ENCODE assay signal across 9 mouse cellular contexts in genomic region chr5:148965089-148965591, GRCm38 (mm10). TPM values are rescaled to one million over a fixed set of nuclear protein-coding genes. Genes with fewer than 3 reads are reported as not detected.
DNase-seq lines count a peak whose midpoint lies in the region; ATAC-seq and TF ChIP-seq lines count a peak whose summit lies in the region.
"Had no signal": no experiment of that assay in that cellular context is flagged by ENCODE, and none has a peak within 500 bp of the region (broad histone marks: within the 10 kb centered on the region; RNA-seq: fewer than 3 reads in every experiment).

No protein-coding gene starts in this region.

- intact Hi-C loops in gastrocnemius, adult 2 months (cut with DNase I): no loop called here
- intact Hi-C loops in gastrocnemius, postnatal 14 days (cut with DNase I; ENCODE audit: low total_unique reads): no loop called here

- no peaks in the 10 kb centered on the region for H3K36me3 ChIP-seq in lung, embryonic 15.5 days
- H3K36me3 ChIP-seq in myocyte (ENCODE audit: control insufficient read depth, insufficient read depth): no peaks in the 10 kb centered on the region

- peak overlapping the region; percentile 10 for H3K9ac ChIP-seq in lung, embryonic 15.5 days

- H3K79me2 ChIP-seq in myocyte (ENCODE audit: control insufficient read depth, insufficient read depth): no peaks in the 10 kb centered on the region

- DNase-seq in gastrocnemius, adult 2 months: no peak
- no peak for DNase-seq in gastrocnemius, postnatal 14 days
- no peak for DNase-seq in lung, postnatal 14 days
- no peak for DNase-seq in urinary bladder, postnatal 10 days (ENCODE audit: low spot score)
- DNase-seq in ovary, postnatal 36 days (ENCODE audit: low spot score): no peak

- no peak overlapping the region for H3ac ChIP-seq in myocyte (ENCODE audit: control insufficient read depth, insufficient read length)

- peak overlapping the region; percentile 84 for H3K27ac ChIP-seq in gastrocnemius, adult 2 months
- H3K27ac ChIP-seq in lung, embryonic 15.5 days: peak overlapping the region; percentile 82
- peak overlapping the region; percentile 97 for H3K27ac ChIP-seq in embryonic fibroblast, embryonic 13.5 days (ENCODE audit: insufficient read depth, low read length)

- H3K9me3 ChIP-seq in lung, embryonic 15.5 days: no peaks in the 10 kb centered on the region

- H3K27me3 ChIP-seq in lung, embryonic 15.5 days: no peaks in the 10 kb centered on the region
- H3K27me3 ChIP-seq in myocyte (ENCODE audit: control insufficient read depth, insufficient read depth, insufficient read length): no peaks in the 10 kb centered on the region

- no peak; the same call in 1 of the 2 replicates for TF ChIP-seq POLR2A in embryonic fibroblast, embryonic 13.5 days (IDR thresholded peaks at IDR 0.05; ENCODE audit: low read depth, low read length)
- TF ChIP-seq POLR2A in myocyte (IDR thresholded peaks at IDR 0.05; ENCODE audit: insufficient read length, low read depth): no peak

- H3K4me3 ChIP-seq in gastrocnemius, adult 2 months: peak overlapping the region; percentile 51
- no peak overlapping the region for H3K4me3 ChIP-seq in lung, embryonic 15.5 days
- no peak overlapping the region for H3K4me3 ChIP-seq in embryonic fibroblast, embryonic 13.5 days (ENCODE audit: insufficient read depth, low read length)
- H3K4me3 ChIP-seq in myocyte: peak overlapping the region; percentile 1

- no peak for ATAC-seq in lung, embryonic 15.5 days (ENCODE audit: borderline replicate concordance, extremely low read depth, low FRiP score, low TSS enrichment)

- 32% methylated on average over 15 of the region's 15 CpGs for WGBS in lung, embryonic 15.5 days

- TF ChIP-seq CTCF in gastrocnemius, adult 2 months (IDR thresholded peaks at IDR 0.05): no peak
- TF ChIP-seq CTCF in embryonic fibroblast, embryonic 13.5 days (IDR thresholded peaks at IDR 0.05; ENCODE audit: borderline replicate concordance, insufficient read depth, low read length): no peak

- peaks cover 53% of the 10 kb centered on the region for H3K4me1 ChIP-seq in lung, embryonic 15.5 days
- H3K4me1 ChIP-seq in embryonic fibroblast, embryonic 13.5 days (ENCODE audit: control insufficient read depth, insufficient read depth, low read length): peaks cover 20% of the 10 kb centered on the region

- peak overlapping the region; percentile 8; the same call in 1 of the 2 replicates for H3K4me2 ChIP-seq in lung, embryonic 15.5 days
- peak overlapping the region; percentile 82 for H3K4me2 ChIP-seq in myocyte (ENCODE audit: low read depth)

TF ChIP-seq in myocyte, 11 proteins besides CTCF, POLR2A, EP300 and RAD21:
- TF ChIP-seq SRF (IDR thresholded peaks at IDR 0.05; ENCODE audit: control insufficient read depth, insufficient read length, low read depth) (no peak), USF1 (IDR thresholded peaks at IDR 0.05; ENCODE audit: low read depth) (no peak), MYOG (IDR thresholded peaks at IDR 0.05; ENCODE audit: control insufficient read depth in 1 of 3, insufficient read depth in 1 of 3, insufficient read length in 2 of 3, low read depth in 2 of 3) (no peak), POLR2AphosphoS2 (IDR thresholded peaks at IDR 0.05; ENCODE audit: insufficient read length, low read depth) (no peak), TCF3 (IDR thresholded peaks at IDR 0.05; ENCODE audit: insufficient read length, low read depth) (no peak), MAX (IDR thresholded peaks at IDR 0.05; ENCODE audit: low read depth) (no peak), CEBPB (IDR thresholded peaks at IDR 0.05; ENCODE audit: insufficient read depth, poor library complexity, severe bottlenecking) (no peak), TCF12 (IDR thresholded peaks at IDR 0.05; ENCODE audit: insufficient read depth, poor library complexity, severe bottlenecking) (no peak), MYOD1 (IDR thresholded peaks at IDR 0.05; ENCODE audit: control insufficient read depth in 1 of 3, insufficient read length in 2 of 3, low read depth in 2 of 3) (no peak), E2F4 (IDR thresholded peaks at IDR 0.05; ENCODE audit: insufficient read depth) (no peak), REST (IDR thresholded peaks at IDR 0.05; ENCODE audit: insufficient read depth, insufficient read length) (no peak)

RNA-seq across cellular contexts. Expression of gene Gm42791, which starts 29.8 kb away (rescaled TPM):
- total RNA-seq in gastrocnemius, adult 2 months (2021): 1 to 10 TPM; 2.8 to 5.1 TPM
- 1 to 10 TPM; 1.1 to 1.5 TPM for total RNA-seq in gastrocnemius, postnatal 14 days (2021)
- 3.3 and 4.0 TPM in 2 replicates for polyA plus RNA-seq in lung, embryonic 15.5 days (2015; fragmentation: Nextera tagmentation; extraction: Ambion mirVana)
- 7.0 and 7.1 TPM in 2 replicates for polyA plus RNA-seq in embryonic fibroblast, embryonic 13.5 days (2011; ENCODE audit: insufficient read length, low read depth, missing spikeins)
- 0.11 TPM for polyA plus RNA-seq in myocyte (2012; fragmentation: generic; extraction: Trizol)
- total RNA-seq: common myeloid progenitor, adult 5-6 weeks had no signal

RNA-seq across cellular contexts. Expression of gene Katnal1, which starts 36.0 kb away (rescaled TPM):
- total RNA-seq in gastrocnemius, adult 2 months (2021): 1 to 10 TPM; 4.2 to 5.6 TPM
- total RNA-seq in gastrocnemius, postnatal 14 days (2021): 1 to 10 TPM; 3.7 to 3.9 TPM
- 11.9 and 12.5 TPM in 2 replicates for polyA plus RNA-seq in lung, embryonic 15.5 days (2015; fragmentation: Nextera tagmentation; extraction: Ambion mirVana)
- polyA plus RNA-seq in embryonic fibroblast, embryonic 13.5 days (2011; ENCODE audit: insufficient read length, low read depth, missing spikeins): 18.4 and 19.2 TPM in 2 replicates
- 7.6 TPM for polyA plus RNA-seq in myocyte (2012; fragmentation: generic; extraction: Trizol)

Comparison
In these comparisons a context has a peak if more than half of its experiments do, and no peak if none do; other contexts are left out.
1. H3K4me3 ChIP-seq: peak in gastrocnemius, adult 2 months (single experiment) and myocyte (single experiment); none in lung, embryonic 15.5 days (single experiment) and embryonic fibroblast, embryonic 13.5 days (single experiment).
2. Peak in every context shown above with its lines, with median percentiles within 50 percentile points of each other: H3K27ac ChIP-seq.